Mouse (Mus musculus): ENCODE data around the gene Lrrc61. TPM values are rescaled to one million over a fixed set of nuclear protein-coding genes. Genes with fewer than 3 reads are reported as not detected.

Lrrc61 gene
- 25.9 and 31.8 TPM in 2 replicates for polyA plus RNA-seq (2021; fragmentation: Nextera tagmentation)
- long read RNA-seq, experiment 1, transcript Lrrc61-201 (2 exons, 2,674 nt) = minor isoform, 5 of 53 reads
- long read RNA-seq, experiment 1, transcript Lrrc61-202 (3 exons, 2,913 nt) = minor isoform, 13 of 53 reads
- long read RNA-seq, experiment 1, transcript Lrrc61-204 (2 exons, 374 nt) = major isoform, 14 of 53 reads
- long read RNA-seq, experiment 1, transcript Lrrc61-203 (3 exons, 308 nt) = minor isoform, 8 of 53 reads
- long read RNA-seq, experiment 1, partial matches to known transcripts = 0 of 53 reads
- long read RNA-seq, experiment 1, other reads (novel, unspliced or antisense) = 7 of 53 reads
- long read RNA-seq, experiment 2, transcript Lrrc61-204 (2 exons, 374 nt) = major isoform, 6 of 12 reads
- long read RNA-seq, experiment 2, partial matches to known transcripts = 0 of 12 reads
- long read RNA-seq, experiment 2, other reads (novel, unspliced or antisense) = 6 of 12 reads

GRCm38 (mm10) chr6:48554280-48555103 lies at the start of gene Lrrc61:
Gene Lrrc61 (plus strand): TSS chr6:48554796.

DNA sequence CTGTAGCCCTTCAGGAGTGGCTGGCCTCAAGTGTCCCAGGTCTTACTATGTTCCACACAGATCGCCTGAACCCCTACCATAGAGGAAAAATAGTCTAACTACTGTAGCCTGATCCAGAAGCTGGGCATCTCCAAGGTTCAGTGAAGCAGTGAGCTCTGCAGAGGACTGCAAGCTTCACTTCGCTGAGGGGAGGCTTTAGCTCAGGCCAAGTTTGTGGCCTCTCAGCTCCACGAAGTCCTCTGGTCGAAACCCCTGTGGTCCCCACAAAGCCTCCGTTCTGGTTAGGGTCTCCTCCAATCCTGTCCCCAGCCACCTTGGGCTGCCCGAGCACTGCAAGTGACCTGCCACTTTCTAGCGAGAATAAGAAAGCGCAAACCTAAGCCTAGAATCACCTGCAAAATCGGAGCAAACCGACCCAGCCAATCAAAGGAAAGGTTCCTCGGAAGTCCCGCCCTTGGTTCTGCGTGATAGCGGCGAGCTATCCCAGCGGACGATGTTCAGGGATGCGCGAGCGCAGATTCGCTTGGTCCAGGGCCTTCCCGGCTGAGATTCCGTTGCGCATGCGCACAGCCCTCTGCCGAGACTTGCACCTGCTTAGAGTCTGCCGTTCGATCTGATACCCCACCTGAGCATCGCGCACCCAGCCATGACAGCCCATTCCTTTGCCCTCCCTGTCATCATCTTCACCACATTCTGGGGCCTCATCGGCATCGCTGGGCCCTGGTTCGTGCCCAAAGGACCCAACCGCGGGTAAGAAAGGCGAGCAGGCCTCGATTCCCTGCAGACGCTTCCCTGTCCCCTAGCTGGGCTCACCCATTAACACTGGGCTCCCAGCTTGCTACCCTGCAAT lies 17.3 kb upstream of the Lrrc61 start, which contains the start of gene Atp6v0e2:
Gene Atp6v0e2 (plus strand): TSS at position 511 of the 850 bp plus-strand sequence.

GRCm38 (mm10) chr6:48572572-48573061 lies 18.0 kb downstream of the Lrrc61 start, which contains the start of gene Rarres2:
Gene Rarres2 (minus strand): TSS chr6:48572789.

GRCm38 (mm10) chr6:48589194-48589750 lies 34.7 kb downstream of the Lrrc61 start, which contains the start of gene Gm45021:
Gene Gm45021 (plus strand): TSS chr6:48589610.

GRCm38 (mm10) chr6:48593158-48594042 lies 38.8 kb downstream of the Lrrc61 start, which contains the start of the genes Repin1 and Gm44965:
Gene Repin1 (plus strand): TSS chr6:48593883.
Gene Gm44965 (plus strand): TSS chr6:48593941.

GRCm38 (mm10) chr6:48601271-48602079 lies 46.9 kb downstream of the Lrrc61 start, which contains the start of gene Zfp775:
Gene Zfp775 (plus strand): TSS chr6:48602063.

Other genes starting within 250 kb of the Lrrc61 start
- 4.4 and 5.4 TPM in 2 replicates for gene Krba1, start 159.2 kb upstream of the Lrrc61 start, polyA plus RNA-seq (2021; fragmentation: Nextera tagmentation)
- 33.6 and 38.8 TPM in 2 replicates for gene Zfp467, start 109.0 kb upstream of the Lrrc61 start, polyA plus RNA-seq (2021; fragmentation: Nextera tagmentation)
- gene Sspo, start 106.6 kb upstream of the Lrrc61 start, polyA plus RNA-seq (2021; fragmentation: Nextera tagmentation) = 0.09 and 0.16 TPM in 2 replicates
- 629 and 681 TPM in 2 replicates for gene Atp6v0e2, start 17.2 kb upstream of the Lrrc61 start, polyA plus RNA-seq (2021; fragmentation: Nextera tagmentation)
- 24.4 and 29.4 TPM in 2 replicates for gene Rarres2, start 18.0 kb downstream of the Lrrc61 start, polyA plus RNA-seq (2021; fragmentation: Nextera tagmentation)
- not detected in 2 replicates for gene Gm45021, start 34.8 kb downstream of the Lrrc61 start, polyA plus RNA-seq (2021; fragmentation: Nextera tagmentation)
- 20.9 and 23.4 TPM in 2 replicates for gene Repin1, start 39.1 kb downstream of the Lrrc61 start, polyA plus RNA-seq (2021; fragmentation: Nextera tagmentation)
- gene Gm44965, start 39.1 kb downstream of the Lrrc61 start, polyA plus RNA-seq (2021; fragmentation: Nextera tagmentation) = not detected in 2 replicates
- gene Zfp775, start 47.3 kb downstream of the Lrrc61 start, polyA plus RNA-seq (2021; fragmentation: Nextera tagmentation) = 5.5 and 8.7 TPM in 2 replicates
- 9.7 and 11.6 TPM in 2 replicates for gene AI854703, start 72.0 kb downstream of the Lrrc61 start, polyA plus RNA-seq (2021; fragmentation: Nextera tagmentation)
- 0.14 and 0.15 TPM in 2 replicates for gene Gimap8, start 92.4 kb downstream of the Lrrc61 start, polyA plus RNA-seq (2021; fragmentation: Nextera tagmentation)
- gene Gimap9, start 121.3 kb downstream of the Lrrc61 start, polyA plus RNA-seq (2021; fragmentation: Nextera tagmentation) = 0.36 and 0.38 TPM in 2 replicates
- gene Gimap4, start 129.8 kb downstream of the Lrrc61 start, polyA plus RNA-seq (2021; fragmentation: Nextera tagmentation) = 0.20 and 0.39 TPM in 2 replicates
- gene Gimap6, start 153.4 kb downstream of the Lrrc61 start, polyA plus RNA-seq (2021; fragmentation: Nextera tagmentation) = 2.5 and 3.2 TPM in 2 replicates
- gene Gm28053, start 163.8 kb downstream of the Lrrc61 start, polyA plus RNA-seq (2021; fragmentation: Nextera tagmentation) = 0.59 TPM in 1 of 2 replicates, not detected in the other
- not detected in 2 replicates for gene Gimap7, start 163.8 kb downstream of the Lrrc61 start, polyA plus RNA-seq (2021; fragmentation: Nextera tagmentation)
- gene Gimap1, start 184.3 kb downstream of the Lrrc61 start, polyA plus RNA-seq (2021; fragmentation: Nextera tagmentation) = 2.9 and 3.4 TPM in 2 replicates
- gene Gimap5, start 191.4 kb downstream of the Lrrc61 start, polyA plus RNA-seq (2021; fragmentation: Nextera tagmentation) = 0.44 and 0.63 TPM in 2 replicates
- gene Gimap3, start 216.1 kb downstream of the Lrrc61 start, polyA plus RNA-seq (2021; fragmentation: Nextera tagmentation) = 0.10 TPM in 1 of 2 replicates, not detected in the other

All from left cerebral cortex, adult 6 months (tissue).